Mouse (Mus musculus): Measurements from ENCODE around the gene Cstf2.

- TF ChIP-seq MAFK (IDR thresholded peaks at IDR 0.05; ENCODE audit: insufficient read depth, low read depth, low read length) (no peak), HCFC1 (IDR thresholded peaks at IDR 0.05; ENCODE audit: borderline replicate concordance, insufficient read depth, low read length) (no peak), ZNF384 (IDR thresholded peaks at IDR 0.05; ENCODE audit: low read depth, low read length) (no peak)
Observed at GRCm38 (mm10) chrX:134048994-134049393, 10.0 kb upstream of the Cstf2 start.
